In the genomic region with DNA sequence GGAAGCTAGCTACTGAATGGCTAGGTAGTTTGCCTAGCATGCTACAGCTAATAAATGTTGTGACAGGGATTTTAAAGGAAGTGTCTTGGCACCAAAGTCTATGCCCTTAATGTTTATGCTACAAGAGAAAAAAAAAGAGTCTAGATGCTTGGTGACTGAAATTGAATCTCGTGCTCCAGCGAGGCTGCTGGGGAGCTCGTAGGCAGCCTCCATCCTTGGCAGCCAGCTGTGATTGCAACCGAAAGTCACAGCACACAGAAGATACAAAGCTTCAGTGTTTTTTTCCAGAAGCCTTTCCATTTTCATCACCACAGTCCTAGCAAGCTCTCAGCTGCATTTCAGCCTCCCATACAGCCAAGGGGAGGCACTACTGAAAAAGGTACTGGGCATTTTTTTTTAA, we compare ENCODE assay signal across 37 mouse cellular contexts. TPM values are rescaled to one million over a fixed set of nuclear protein-coding genes. Genes with fewer than 3 reads are reported as not detected.
DNase-seq lines count a peak whose midpoint lies in the region; ATAC-seq and TF ChIP-seq lines count a peak whose summit lies in the region.
"Had no signal": no experiment of that assay in that cellular context is flagged by ENCODE, and none has a peak within 500 bp of the region (broad histone marks: within the 10 kb centered on the region; RNA-seq: fewer than 3 reads in every experiment).

No protein-coding gene starts in this region.

- H3K4me1 ChIP-seq in neural tube, embryonic 15.5 days = peaks cover 11% of the 10 kb centered on the region
- H3K4me1 ChIP-seq in kidney, embryonic 15.5 days = no peaks in the 10 kb centered on the region
- H3K4me1 ChIP-seq: forebrain, embryonic 13.5 days; heart, embryonic 13.5 days; limb, embryonic 13.5 days; stomach, embryonic 15.5 days had no signal

- no peak for TF ChIP-seq CTCF in layer of hippocampus, adult 2 months (conservative IDR thresholded peaks at IDR 0.05)

- no peak overlapping the region for H3K9ac ChIP-seq in neural tube, embryonic 15.5 days (replicated peaks)
- no peak overlapping the region for H3K9ac ChIP-seq in kidney, embryonic 15.5 days
- H3K9ac ChIP-seq: forebrain, embryonic 13.5 days; heart, embryonic 13.5 days; limb, embryonic 13.5 days; stomach, embryonic 15.5 days had no signal

- no peaks in the 10 kb centered on the region for H3K36me3 ChIP-seq in neural tube, embryonic 15.5 days
- no peaks in the 10 kb centered on the region for H3K36me3 ChIP-seq in kidney, embryonic 15.5 days
- H3K36me3 ChIP-seq: G1E; heart, embryonic 13.5 days; limb, embryonic 13.5 days; stomach, embryonic 15.5 days had no signal

- ATAC-seq in frontal cortex, adult (ENCODE audit: low TSS enrichment) = peak; percentile 77
- no peak for ATAC-seq in neural tube, embryonic 15.5 days (ENCODE audit: low FRiP score)
- ATAC-seq in kidney, embryonic 15.5 days (replicated peaks; ENCODE audit: low FRiP score) = no peak
- ATAC-seq: forebrain, embryonic 13.5 days; inflammation-experienced regulatory T-cells, adult 6 months had no signal

- H3K4me3 ChIP-seq in layer of hippocampus, adult 2 months = no peak overlapping the region
- no peak overlapping the region for H3K4me3 ChIP-seq in neural tube, embryonic 15.5 days (replicated peaks)
- no peak overlapping the region for H3K4me3 ChIP-seq in kidney, embryonic 15.5 days (replicated peaks)
- H3K4me3 ChIP-seq: forebrain, embryonic 13.5 days; gastrocnemius, adult 2 months; heart, adult 2 months; heart, embryonic 13.5 days; left cerebral cortex, adult 2 months; limb, embryonic 13.5 days; stomach, embryonic 15.5 days had no signal

- 36% methylated on average over 4 of the region's 4 CpGs for WGBS in neural tube, embryonic 15.5 days
- WGBS in kidney, embryonic 15.5 days = 43% methylated on average over 4 of the region's 4 CpGs

- no peak overlapping the region for H3K4me2 ChIP-seq in neural tube, embryonic 15.5 days
- H3K4me2 ChIP-seq in kidney, embryonic 15.5 days = no peak overlapping the region
- H3K4me2 ChIP-seq: forebrain, embryonic 13.5 days; heart, embryonic 13.5 days; limb, embryonic 13.5 days; liver, embryonic 11.5 days; stomach, embryonic 15.5 days had no signal

- H3K27me3 ChIP-seq in neural tube, embryonic 15.5 days (replicated peaks) = no peaks in the 10 kb centered on the region
- peaks cover 5% of the 10 kb centered on the region; the same call in 1 of the 2 replicates for H3K27me3 ChIP-seq in kidney, embryonic 15.5 days
- H3K27me3 ChIP-seq: forebrain, embryonic 13.5 days had no signal

- no peaks in the 10 kb centered on the region for H3K9me3 ChIP-seq in neural tube, embryonic 15.5 days (replicated peaks)
- H3K9me3 ChIP-seq in kidney, embryonic 15.5 days (replicated peaks) = no peaks in the 10 kb centered on the region
- H3K9me3 ChIP-seq: forebrain, embryonic 13.5 days; G1E; heart, embryonic 13.5 days; limb, embryonic 13.5 days; stomach, embryonic 15.5 days had no signal

- DNase-seq in frontal cortex, postnatal 25 days (ENCODE audit: low spot score in 2 of 2) = no peak
- no peak for DNase-seq in layer of hippocampus, adult 2 months (ENCODE audit: low spot score in 2 of 2)
- DNase-seq in layer of hippocampus, postnatal 10 days (ENCODE audit: low spot score in 2 of 2) = no peak
- DNase-seq in neural tube, embryonic 10.5 days (ENCODE audit: extremely low spot score, low spot score) = no peak
- DNase-seq: adrenal gland, adult 8-10 months; cerebellum, adult 11 months; cerebellum, adult 9-10 months; cerebellum, postnatal 36 days; gastrocnemius, adult 2 months; gastrocnemius, postnatal 36 days; heart, adult 2 months; heart, postnatal 10 days; kidney, adult 11 months; kidney, postnatal 36 days; midbrain, embryonic 14.5 days; right cerebral cortex, postnatal 25 days; thymus, postnatal 14 days had no signal

- H3K27ac ChIP-seq in layer of hippocampus, adult 2 months = peak overlapping the region; percentile 61
- H3K27ac ChIP-seq in neural tube, embryonic 15.5 days (replicated peaks) = 0 out of 2 replicates have a peak overlapping the region, but pooled peaks have one; percentile 28
- H3K27ac ChIP-seq in kidney, embryonic 15.5 days = no peak overlapping the region
- H3K27ac ChIP-seq: forebrain, embryonic 13.5 days; gastrocnemius, adult 2 months; heart, adult 2 months; heart, embryonic 13.5 days; left cerebral cortex, adult 2 months; limb, embryonic 13.5 days; stomach, embryonic 15.5 days had no signal

RNA-seq across cellular contexts. Expression of gene Tmcc3, which starts 6.8 kb away (rescaled TPM):
- total RNA-seq in layer of hippocampus, adult 2 months (2021) = 10 to 100 TPM; 43.9 to 44.3 TPM
- total RNA-seq in layer of hippocampus, postnatal 10 days (2021) = 10 to 100 TPM; 31.7 to 31.8 TPM
- 17.6 and 18.4 TPM in 2 replicates for polyA plus RNA-seq in neural tube, embryonic 15.5 days (2015; fragmentation: Nextera tagmentation; extraction: Ambion mirVana)
- polyA plus RNA-seq in kidney, embryonic 15.5 days (2015; fragmentation: Nextera tagmentation; extraction: Ambion mirVana) = 7.4 and 7.8 TPM in 2 replicates

RNA-seq across cellular contexts. Expression of gene Gm4792, which starts 20.1 kb away (rescaled TPM):
- total RNA-seq in layer of hippocampus, adult 2 months (2021) = not detected
- not detected for total RNA-seq in layer of hippocampus, postnatal 10 days (2021)
- polyA plus RNA-seq in neural tube, embryonic 15.5 days (2015; fragmentation: Nextera tagmentation; extraction: Ambion mirVana) = 0.20 and 0.24 TPM in 2 replicates
- polyA plus RNA-seq in kidney, embryonic 15.5 days (2015; fragmentation: Nextera tagmentation; extraction: Ambion mirVana) = not detected in 2 replicates
- total RNA-seq: adrenal gland, adult 8-10 months; G1E; gastrocnemius, adult 2 months; gastrocnemius, postnatal 36 days; heart, adult 2 months; heart, postnatal 10 days; hematopoietic stem cell, adult 5-6 weeks; layer of hippocampus, adult 8-10 months; left cerebral cortex, adult 2 months; left cerebral cortex, postnatal 36 days had no signal
- polyA plus RNA-seq: C2C12; embryonic facial prominence, embryonic 11.5 days; frontal cortex, adult 2 months; G1E; heart, adult 2 months; heart, embryonic 13.5 days; inflammation-experienced regulatory T-cells, adult 6 months; kidney, embryonic 16.5 days; limb, embryonic 13.5 days; liver, embryonic 11.5 days; liver, embryonic 16.5 days; lung, embryonic 16.5 days; stomach, embryonic 15.5 days had no signal
